Mouse (Mus musculus): ENCODE measurements around the gene Esyt1. TPM values are rescaled to one million over a fixed set of nuclear protein-coding genes. Genes with fewer than 3 reads are reported as not detected.

Esyt1 gene
- polyA plus RNA-seq, 1 experiment from 2014 or later: 22.8 TPM

DNA sequence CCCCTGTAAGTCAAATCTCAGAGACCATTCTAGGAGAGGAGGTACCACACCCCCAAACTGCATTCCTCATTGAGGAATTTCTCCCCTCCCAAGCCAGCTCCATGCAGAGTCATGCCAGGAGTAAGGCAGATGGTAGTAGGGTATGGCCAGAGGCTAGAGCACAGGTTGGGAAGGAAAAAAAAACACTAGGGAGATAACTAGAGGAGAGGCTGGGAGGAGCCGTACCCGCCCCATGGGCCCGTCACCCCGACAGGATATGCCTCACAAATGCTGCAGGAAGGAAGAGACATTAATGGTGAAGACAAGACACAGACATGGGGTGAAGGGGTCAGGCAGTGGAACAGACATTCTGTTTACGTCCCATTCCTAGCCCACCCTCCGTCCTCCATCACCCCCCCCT, 34.2 kb downstream of the Esyt1 start:
- Histone ChIP-seq H3K4me2 (peak overlapping the region; percentile 83), H3K4me3 (replicated peaks) (peak overlapping the region; percentile 89), H3K9me3 (replicated peaks) (no peaks in the 10 kb centered on the region), H3K27ac (peak overlapping the region; percentile 100), H3K36me3 (peaks cover 54% of the 10 kb centered on the region), H3K4me1 (peaks cover 46% of the 10 kb centered on the region), H3K27me3 (no peaks in the 10 kb centered on the region), H3K9ac (peak overlapping the region; percentile 27)
- no peak for ATAC-seq (replicated peaks; ENCODE audit: low FRiP score)
- WGBS: 25% methylated on average over 6 of the region's 6 CpGs

DNA sequence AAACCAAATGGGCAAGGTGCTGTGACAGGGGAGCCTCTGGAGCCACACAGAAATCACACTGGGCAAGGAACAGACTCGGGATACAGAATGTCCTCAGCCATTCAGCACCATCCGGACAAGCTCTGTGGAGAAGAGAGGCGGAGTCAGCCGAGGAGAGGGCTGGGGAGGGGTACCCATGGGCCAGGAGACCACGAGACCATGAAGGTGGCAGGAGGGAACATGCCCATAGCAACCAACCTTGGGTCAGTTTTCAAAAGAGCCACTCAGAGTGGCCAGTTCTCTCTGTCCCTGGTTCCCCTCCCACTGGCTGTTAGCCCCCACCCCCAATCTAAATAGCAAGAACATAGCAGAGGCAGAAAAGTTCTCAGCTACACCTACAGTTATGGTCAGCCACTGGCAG, 34.8 kb downstream of the Esyt1 start:
- H3K9me3 ChIP-seq (replicated peaks): no peaks in the 10 kb centered on the region
- peaks cover 60% of the 10 kb centered on the region for H3K36me3 ChIP-seq
- ATAC-seq (replicated peaks; ENCODE audit: low FRiP score): no peak
- no peaks in the 10 kb centered on the region for H3K27me3 ChIP-seq
- H3K27ac ChIP-seq: peak overlapping the region; percentile 100
- peaks cover 42% of the 10 kb centered on the region for H3K4me1 ChIP-seq
- peak overlapping the region; percentile 27; the same call in 1 of the 2 replicates for H3K9ac ChIP-seq
- peak overlapping the region; percentile 83 for H3K4me2 ChIP-seq
- 33% methylated on average over 5 of the region's 5 CpGs for WGBS
- H3K4me3 ChIP-seq (replicated peaks): peak overlapping the region; percentile 89; the same call in 1 of the 2 replicates

DNA sequence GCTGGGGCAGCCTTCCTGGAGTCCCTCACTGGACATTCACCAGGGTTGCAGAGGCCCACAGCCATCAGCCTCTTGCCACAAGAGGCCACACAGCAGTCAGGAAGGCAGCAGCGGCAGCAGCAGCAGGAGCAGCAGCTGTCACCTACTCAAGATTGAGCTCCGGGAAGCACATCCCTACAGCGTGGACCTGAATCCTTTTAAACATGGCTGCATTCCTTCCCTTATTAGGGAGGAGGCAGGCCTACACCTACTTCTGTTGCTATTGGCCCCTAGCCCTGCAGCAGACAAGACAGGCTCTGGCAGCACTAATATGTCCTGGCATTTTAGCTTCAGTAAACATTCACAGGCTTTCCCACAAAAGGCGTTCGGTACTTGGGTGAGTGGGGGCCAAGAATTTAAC, 35.4 kb downstream of the Esyt1 start:
- Histone ChIP-seq H3K36me3 (peaks cover 67% of the 10 kb centered on the region), H3K4me2 (0 out of 2 replicates have a peak overlapping the region, but pooled peaks have one; percentile 1), H3K9ac (no peak overlapping the region; the same call in 1 of the 2 replicates)

GRCm38 (mm10) chr10:128489785-128490184, 35.9 kb downstream of the Esyt1 start:
- WGBS: 69% methylated on average over 4 of the region's 4 CpGs
- Histone ChIP-seq H3K27me3 (no peaks in the 10 kb centered on the region), H3K4me1 (peaks cover 36% of the 10 kb centered on the region), H3K4me3 (replicated peaks) (no peak overlapping the region), H3K9me3 (replicated peaks) (no peaks in the 10 kb centered on the region), H3K4me2 (no peak overlapping the region), H3K27ac (peak overlapping the region; percentile 100), H3K36me3 (peaks cover 70% of the 10 kb centered on the region), H3K9ac (no peak overlapping the region)
- ATAC-seq (replicated peaks; ENCODE audit: low FRiP score): no peak

More for the DNA sequence above, 35.4 kb downstream of the Esyt1 start:
- H3K27me3 ChIP-seq: no peaks in the 10 kb centered on the region
- H3K27ac ChIP-seq: peak overlapping the region; percentile 100
- no peak for ATAC-seq (replicated peaks; ENCODE audit: low FRiP score)
- peaks cover 41% of the 10 kb centered on the region for H3K4me1 ChIP-seq
- 52% methylated on average over 5 of the region's 5 CpGs for WGBS
- H3K9me3 ChIP-seq (replicated peaks): no peaks in the 10 kb centered on the region
- H3K4me3 ChIP-seq (replicated peaks): no peak overlapping the region

DNA sequence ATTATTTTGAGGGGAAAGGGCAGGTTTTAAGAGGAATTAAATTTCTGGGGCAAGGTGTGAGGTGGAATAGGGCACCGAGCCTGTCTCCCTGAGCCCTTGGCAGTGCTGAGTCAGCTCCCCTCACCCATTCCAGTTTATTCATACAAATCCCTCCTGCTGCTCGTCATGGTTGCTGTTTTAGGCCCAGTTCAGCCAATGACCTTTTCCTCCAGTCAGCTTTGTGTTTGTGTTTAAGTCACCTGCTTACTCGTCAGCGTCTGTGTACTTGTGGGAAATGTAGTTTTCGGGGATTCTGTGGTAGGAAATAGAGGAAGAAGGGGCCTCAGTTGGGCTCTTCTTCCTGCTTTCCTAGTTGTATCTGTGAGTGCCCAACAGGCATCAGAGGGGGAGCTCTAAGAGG, 36.3 kb downstream of the Esyt1 start:
- Histone ChIP-seq H3K4me3 (replicated peaks) (no peak overlapping the region), H3K4me2 (no peak overlapping the region), H3K4me1 (peaks cover 32% of the 10 kb centered on the region), H3K27me3 (no peaks in the 10 kb centered on the region), H3K9me3 (replicated peaks) (no peaks in the 10 kb centered on the region), H3K36me3 (peaks cover 74% of the 10 kb centered on the region), H3K9ac (no peak overlapping the region), H3K27ac (peak overlapping the region; percentile 100; the same call in 1 of the 2 replicates)
- 56% methylated on average over 5 of the region's 5 CpGs for WGBS
- no peak for ATAC-seq (replicated peaks; ENCODE audit: low FRiP score)

DNA sequence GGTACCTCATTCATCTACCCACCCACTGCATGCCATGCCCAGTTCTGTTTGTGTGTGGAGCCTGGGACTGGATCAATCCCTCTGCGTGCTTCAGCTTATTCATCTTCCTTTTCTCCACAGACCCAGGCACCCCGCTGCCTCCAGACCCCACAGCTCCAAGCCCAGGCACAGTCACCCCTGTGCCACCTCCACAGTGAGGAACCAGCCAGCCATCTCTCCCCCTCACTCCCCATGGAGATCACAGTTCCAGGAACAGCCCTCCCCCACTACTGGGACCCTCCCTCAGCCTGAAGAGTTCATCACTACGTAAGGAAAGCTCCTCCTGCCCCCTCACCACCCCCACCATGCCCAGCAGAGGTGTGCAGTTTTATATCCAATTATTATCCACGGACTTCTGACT, 36.9 kb downstream of the Esyt1 start:
- Histone ChIP-seq H3K4me3 (replicated peaks) (no peak overlapping the region), H3K9me3 (replicated peaks) (no peaks in the 10 kb centered on the region), H3K4me2 (no peak overlapping the region), H3K27ac (no peak overlapping the region; the same call in 1 of the 2 replicates), H3K9ac (no peak overlapping the region), H3K27me3 (no peaks in the 10 kb centered on the region), H3K4me1 (peaks cover 32% of the 10 kb centered on the region), H3K36me3 (peaks cover 80% of the 10 kb centered on the region)
- ATAC-seq (replicated peaks; ENCODE audit: low FRiP score): no peak
- 82% methylated on average over 4 of the region's 4 CpGs for WGBS

GRCm38 (mm10) chr10:128487861-128488712, 37.6 kb downstream of the Esyt1 start:
- Histone ChIP-seq H3K4me2 (no peak overlapping the region), H3K4me3 (replicated peaks) (no peak overlapping the region), H3K9me3 (replicated peaks) (no peaks in the 10 kb centered on the region), H3K4me1 (peaks cover 32% of the 10 kb centered on the region), H3K27me3 (no peaks in the 10 kb centered on the region), H3K27ac (no peak overlapping the region), H3K36me3 (peaks cover 87% of the 10 kb centered on the region), H3K9ac (no peak overlapping the region)
- no peak for ATAC-seq (replicated peaks; ENCODE audit: low FRiP score)
- 91% methylated on average over 22 of the region's 22 CpGs for WGBS

DNA sequence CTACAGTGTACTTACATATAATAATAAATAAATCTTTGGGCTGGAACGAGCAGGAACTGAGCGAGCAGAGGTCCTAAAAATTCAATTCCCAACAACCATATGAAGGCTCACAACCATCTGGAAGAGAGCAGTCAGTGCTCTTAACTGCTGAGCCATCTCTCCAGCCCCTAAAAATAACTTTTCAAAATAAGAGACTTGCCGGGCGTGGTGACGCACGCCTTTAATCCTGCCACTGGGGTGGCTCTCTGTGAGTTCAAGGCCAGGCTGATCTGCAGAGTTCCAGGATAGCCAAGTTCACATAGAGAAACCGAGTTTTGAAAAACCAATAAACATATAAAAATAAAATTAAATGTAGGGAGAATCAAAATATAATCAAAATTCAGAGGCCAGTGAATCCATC, 39.3 kb downstream of the Esyt1 start:
- ATAC-seq (replicated peaks; ENCODE audit: low FRiP score): no peak
- WGBS: 85% methylated on average over 7 of the region's 7 CpGs
- Histone ChIP-seq H3K4me2 (no peak overlapping the region), H3K9me3 (replicated peaks) (no peaks in the 10 kb centered on the region), H3K4me1 (peaks cover 18% of the 10 kb centered on the region), H3K9ac (no peak overlapping the region), H3K36me3 (peaks cover 98% of the 10 kb centered on the region), H3K27ac (no peak overlapping the region), H3K27me3 (no peaks in the 10 kb centered on the region), H3K4me3 (replicated peaks) (no peak overlapping the region)

GRCm38 (mm10) chr10:128474366-128474765, 51.3 kb downstream of the Esyt1 start:
- no peak for ATAC-seq (replicated peaks; ENCODE audit: low FRiP score)

GRCm38 (mm10) chr10:128460270-128460630, 65.4 kb downstream of the Esyt1 start:
- peak overlapping the region; percentile 95 for H3K4me3 ChIP-seq (replicated peaks)
- 2% methylated on average over 5 of the region's 5 CpGs for WGBS
- H3K4me1 ChIP-seq: peaks cover 21% of the 10 kb centered on the region
- H3K9ac ChIP-seq: peak overlapping the region; percentile 94
- H3K9me3 ChIP-seq (replicated peaks): no peaks in the 10 kb centered on the region
- ATAC-seq (replicated peaks; ENCODE audit: low FRiP score): no peak
- H3K27me3 ChIP-seq: no peaks in the 10 kb centered on the region
- H3K27ac ChIP-seq: peak overlapping the region; percentile 97; the same call in 1 of the 2 replicates
- H3K4me2 ChIP-seq: peak overlapping the region; percentile 77
- peaks cover 35% of the 10 kb centered on the region for H3K36me3 ChIP-seq

More at GRCm38 (mm10) chr10:128474366-128474765, 51.3 kb downstream of the Esyt1 start:
- Histone ChIP-seq H3K4me1 (no peaks in the 10 kb centered on the region), H3K27ac (no peak overlapping the region), H3K4me2 (no peak overlapping the region), H3K4me3 (replicated peaks) (no peak overlapping the region), H3K9ac (no peak overlapping the region), H3K36me3 (peaks cover 96% of the 10 kb centered on the region), H3K27me3 (no peaks in the 10 kb centered on the region), H3K9me3 (replicated peaks) (no peaks in the 10 kb centered on the region)
- WGBS: 81% methylated on average over 12 of the region's 12 CpGs

Measured in kidney, embryonic 15.5 days (tissue).